Mouse (Mus musculus): ENCODE measurements around the gene Asb7.

GRCm38 (mm10) chr7:66653596-66653995 lies 35.8 kb downstream of the Asb7 start:
- TF ChIP-seq CTCF (IDR thresholded peaks at IDR 0.05; ENCODE audit: control insufficient read depth, insufficient read depth, low read length) (no peak), POLR2A (IDR thresholded peaks at IDR 0.05; ENCODE audit: borderline replicate concordance, control insufficient read depth, low read depth, low read length) (no peak)

All from bone marrow, adult 2 months (tissue).